Mouse (Mus musculus): ENCODE measurements around the gene Slc25a12. TPM values are rescaled to one million over a fixed set of nuclear protein-coding genes. Genes with fewer than 3 reads are reported as not detected.
A peak's percentile ranks its signal among the peaks of the same experiment; 100 is the strongest.

The Slc25a12 gene
- polyA plus RNA-seq, 1 experiment: 35.8 TPM

DNA sequence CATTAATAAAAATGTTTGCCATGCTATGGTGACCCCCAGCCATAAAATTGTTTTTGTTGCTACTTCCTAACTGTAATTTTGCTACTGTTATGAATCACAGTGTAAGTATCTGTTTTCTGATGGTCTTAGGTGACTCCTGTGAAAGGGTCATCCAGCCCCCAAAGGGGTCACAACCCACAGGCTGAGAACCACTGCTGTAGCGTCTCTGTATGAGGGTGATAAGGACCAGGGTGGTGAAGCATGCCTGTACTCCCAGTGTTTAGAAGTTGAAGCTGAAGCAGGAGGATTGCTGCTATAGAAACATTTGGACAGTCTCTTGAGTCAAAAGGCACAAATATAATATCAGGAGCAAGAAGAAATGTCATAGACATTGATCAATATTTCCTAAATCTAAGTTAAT lies 98.2 kb downstream of the Slc25a12 start:
- Histone ChIP-seq H3K27ac (ENCODE audit: insufficient read depth, low read depth, low read length) (no peak overlapping the region), H3K4me3 (ENCODE audit: insufficient read depth, low read length) (no peak overlapping the region), H3K4me1 (ENCODE audit: control insufficient read depth, insufficient read depth, low read length) (peaks cover 6% of the 10 kb centered on the region)
- TF ChIP-seq POLR2A (IDR thresholded peaks at IDR 0.05; ENCODE audit: borderline replicate concordance, low read depth, low read length) (no peak), CTCF (IDR thresholded peaks at IDR 0.05; ENCODE audit: low read depth, low read length) (no peak)

DNA sequence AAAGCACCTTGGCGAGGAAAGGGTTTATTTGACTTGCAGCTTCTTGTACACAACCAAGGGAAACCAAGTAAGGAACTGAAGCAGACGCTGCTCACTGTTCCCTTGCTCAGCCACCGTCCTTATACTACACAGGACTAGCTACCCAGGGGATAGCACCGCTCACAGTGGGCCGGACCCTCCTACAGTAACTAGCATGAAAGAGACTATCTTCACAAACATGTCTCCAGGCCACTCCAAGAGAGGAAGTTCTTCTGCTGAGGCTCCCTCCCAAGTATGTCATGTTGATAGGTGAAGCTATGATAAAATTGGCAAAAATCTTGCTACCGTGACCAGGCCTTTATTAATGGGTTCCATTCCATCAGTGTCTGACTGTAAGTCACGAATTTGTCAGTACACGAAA lies 98.9 kb downstream of the Slc25a12 start:
- peaks cover 5% of the 10 kb centered on the region for H3K4me1 ChIP-seq (ENCODE audit: control insufficient read depth, insufficient read depth, low read length)
- TF ChIP-seq POLR2A (IDR thresholded peaks at IDR 0.05; ENCODE audit: borderline replicate concordance, low read depth, low read length): no peak
- no peak for TF ChIP-seq CTCF (IDR thresholded peaks at IDR 0.05; ENCODE audit: low read depth, low read length)
- H3K27ac ChIP-seq (ENCODE audit: insufficient read depth, low read depth, low read length): no peak overlapping the region
- no peak overlapping the region for H3K4me3 ChIP-seq (ENCODE audit: insufficient read depth, low read length)

DNA sequence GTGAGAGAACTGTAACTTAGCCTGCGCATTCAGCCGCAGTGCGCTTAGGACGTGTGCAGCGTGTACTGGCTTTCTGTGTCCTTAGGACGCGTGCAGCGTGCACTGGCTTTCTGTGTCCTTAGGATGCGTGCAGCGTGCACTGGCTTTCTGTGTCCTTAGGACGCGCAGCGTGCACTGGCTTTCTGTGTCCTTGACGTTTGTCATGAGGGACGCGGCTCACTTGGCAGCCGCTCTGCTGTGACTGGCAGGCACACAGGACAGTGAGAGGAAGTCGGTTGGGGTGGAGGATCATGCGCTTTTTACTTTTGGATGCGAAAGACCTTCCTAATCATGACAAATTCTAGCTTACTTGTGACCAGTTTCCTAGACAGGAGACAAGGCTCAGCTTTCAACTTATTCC lies 103.0 kb downstream of the Slc25a12 start:
- H3K4me1 ChIP-seq (ENCODE audit: control insufficient read depth, insufficient read depth, low read length): peaks cover 8% of the 10 kb centered on the region
- no peak for TF ChIP-seq CTCF (IDR thresholded peaks at IDR 0.05; ENCODE audit: low read depth, low read length)
- no peak for TF ChIP-seq POLR2A (IDR thresholded peaks at IDR 0.05; ENCODE audit: borderline replicate concordance, low read depth, low read length)
- no peak overlapping the region for H3K4me3 ChIP-seq (ENCODE audit: insufficient read depth, low read length)

DNA sequence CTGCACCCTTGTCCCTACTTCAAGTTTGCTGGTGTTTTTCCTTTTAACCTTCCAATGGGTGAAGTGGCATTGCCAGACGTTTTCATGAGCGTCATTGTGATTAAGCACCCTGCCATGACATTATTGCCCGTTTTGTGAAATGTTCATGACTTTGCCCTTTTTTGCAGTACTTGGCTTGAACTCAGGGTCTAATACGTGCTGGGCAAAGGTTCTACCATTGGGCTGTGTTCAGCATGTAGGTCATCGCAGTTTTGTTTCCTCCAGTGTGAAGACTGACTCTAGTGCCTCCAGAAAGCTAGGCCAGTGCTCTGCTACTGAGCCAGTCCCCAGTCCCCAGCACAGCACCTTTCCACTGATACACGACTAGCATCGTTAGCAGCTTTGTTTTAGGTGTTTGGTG lies 111.0 kb downstream of the Slc25a12 start:
- H3K27ac ChIP-seq (ENCODE audit: insufficient read depth, low read depth, low read length): no peak overlapping the region
- TF ChIP-seq CTCF (IDR thresholded peaks at IDR 0.05; ENCODE audit: low read depth, low read length) (no peak), POLR2A (IDR thresholded peaks at IDR 0.05; ENCODE audit: borderline replicate concordance, low read depth, low read length) (no peak)

More for the DNA sequence above, 103.0 kb downstream of the Slc25a12 start:
- no peak overlapping the region for H3K27ac ChIP-seq (ENCODE audit: insufficient read depth, low read depth, low read length)

DNA sequence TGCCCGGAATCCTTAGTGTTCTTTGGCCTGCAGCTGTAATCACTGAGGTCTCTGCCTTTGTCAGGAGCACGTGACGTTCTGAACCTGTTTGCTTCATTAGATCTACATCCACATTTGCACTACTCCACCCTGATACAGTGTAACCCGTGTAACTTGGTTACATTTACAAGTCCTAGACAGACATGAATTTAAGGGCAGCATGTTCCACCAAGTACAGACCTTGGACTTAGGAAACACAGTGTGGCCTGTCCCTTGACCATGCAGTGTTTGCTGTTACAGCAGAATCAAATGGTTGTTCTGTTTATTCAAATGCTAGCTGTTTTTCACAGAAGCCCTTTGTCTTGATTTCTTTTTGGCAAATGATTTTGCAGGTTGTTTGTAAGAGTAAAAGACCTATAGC lies 112.7 kb downstream of the Slc25a12 start:
- Histone ChIP-seq H3K27ac (ENCODE audit: insufficient read depth, low read depth, low read length) (no peak overlapping the region), H3K4me1 (ENCODE audit: control insufficient read depth, insufficient read depth, low read length) (no peaks in the 10 kb centered on the region), H3K4me3 (ENCODE audit: insufficient read depth, low read length) (no peak overlapping the region)
- no peak for TF ChIP-seq POLR2A (IDR thresholded peaks at IDR 0.05; ENCODE audit: borderline replicate concordance, low read depth, low read length)
- TF ChIP-seq CTCF (IDR thresholded peaks at IDR 0.05; ENCODE audit: low read depth, low read length): no peak

More for the DNA sequence above, 111.0 kb downstream of the Slc25a12 start:
- Histone ChIP-seq H3K4me3 (ENCODE audit: insufficient read depth, low read length) (no peak overlapping the region), H3K4me1 (ENCODE audit: control insufficient read depth, insufficient read depth, low read length) (peaks cover 2% of the 10 kb centered on the region)

DNA sequence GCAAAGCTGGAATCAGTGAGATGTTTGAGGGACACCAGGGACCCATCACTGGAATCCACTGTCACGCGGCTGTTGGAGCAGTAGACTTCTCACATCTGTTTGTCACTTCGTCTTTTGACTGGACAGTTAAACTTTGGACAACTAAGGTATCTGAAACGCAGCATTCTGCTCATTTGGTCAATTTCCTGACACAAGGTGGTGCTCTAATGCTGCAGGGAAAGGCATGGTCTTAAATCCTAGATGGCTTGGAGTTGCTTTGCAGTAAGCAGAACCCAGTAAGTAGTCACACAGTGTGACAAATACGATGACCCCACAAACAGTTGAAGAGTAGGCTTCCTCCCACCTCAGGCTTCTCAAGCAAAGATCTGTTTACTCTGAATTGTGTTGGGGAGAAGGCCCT lies 116.7 kb downstream of the Slc25a12 start:
- Histone ChIP-seq H3K4me3 (ENCODE audit: insufficient read depth, low read length) (no peak overlapping the region), H3K4me1 (ENCODE audit: control insufficient read depth, insufficient read depth, low read length) (peaks cover 6% of the 10 kb centered on the region), H3K27ac (ENCODE audit: insufficient read depth, low read depth, low read length) (no peak overlapping the region)
- TF ChIP-seq POLR2A (IDR thresholded peaks at IDR 0.05; ENCODE audit: borderline replicate concordance, low read depth, low read length) (no peak), CTCF (IDR thresholded peaks at IDR 0.05; ENCODE audit: low read depth, low read length) (no peak)

DNA sequence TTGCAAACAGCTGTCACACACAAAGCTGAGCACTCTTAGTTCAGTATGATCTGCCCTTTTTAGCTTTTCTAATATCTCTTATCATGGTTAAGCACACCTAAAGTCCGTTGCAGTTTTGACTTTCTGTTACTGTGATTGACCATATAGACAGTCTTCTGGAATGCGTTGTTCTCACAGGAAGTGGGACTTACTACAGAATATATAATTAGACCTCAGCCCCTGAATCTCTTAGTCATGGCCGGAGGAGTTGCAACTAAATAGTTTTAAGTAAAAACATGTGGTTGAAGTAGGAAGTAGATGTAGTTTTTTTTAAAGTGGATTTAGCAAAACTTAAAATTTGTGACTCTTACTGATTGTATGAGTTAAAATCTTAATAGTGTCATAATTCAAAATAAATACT lies 119.5 kb downstream of the Slc25a12 start:
- Histone ChIP-seq H3K27ac (ENCODE audit: insufficient read depth, low read depth, low read length) (peak overlapping the region; percentile 27), H3K4me3 (ENCODE audit: insufficient read depth, low read length) (no peak overlapping the region), H3K4me1 (ENCODE audit: control insufficient read depth, insufficient read depth, low read length) (peaks cover 7% of the 10 kb centered on the region)
- TF ChIP-seq POLR2A (IDR thresholded peaks at IDR 0.05; ENCODE audit: borderline replicate concordance, low read depth, low read length) (no peak), CTCF (IDR thresholded peaks at IDR 0.05; ENCODE audit: low read depth, low read length) (no peak)

DNA sequence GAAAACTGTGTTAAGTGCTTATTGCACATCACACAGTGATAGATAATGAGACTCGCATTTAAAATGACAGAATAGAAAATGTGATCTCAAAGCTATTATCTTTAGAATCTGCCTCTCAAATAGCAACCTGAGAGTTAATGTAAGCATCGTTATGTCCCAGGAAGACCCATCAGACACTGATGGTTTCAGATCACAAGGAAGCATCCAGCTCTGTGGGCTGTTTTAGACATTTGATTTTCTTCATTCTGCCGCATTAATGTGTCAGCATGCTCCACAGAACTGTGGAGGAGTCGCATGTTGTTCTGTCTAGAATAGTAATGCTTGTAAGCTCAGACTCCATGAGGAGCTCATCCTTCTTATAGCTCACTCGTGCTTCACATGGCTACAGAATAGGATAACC lies 121.5 kb downstream of the Slc25a12 start:
- Histone ChIP-seq H3K4me3 (ENCODE audit: insufficient read depth, low read length) (no peak overlapping the region), H3K27ac (ENCODE audit: insufficient read depth, low read depth, low read length) (no peak overlapping the region), H3K4me1 (ENCODE audit: control insufficient read depth, insufficient read depth, low read length) (peaks cover 11% of the 10 kb centered on the region)
- TF ChIP-seq CTCF (IDR thresholded peaks at IDR 0.05; ENCODE audit: low read depth, low read length) (no peak), POLR2A (IDR thresholded peaks at IDR 0.05; ENCODE audit: borderline replicate concordance, low read depth, low read length) (no peak)

DNA sequence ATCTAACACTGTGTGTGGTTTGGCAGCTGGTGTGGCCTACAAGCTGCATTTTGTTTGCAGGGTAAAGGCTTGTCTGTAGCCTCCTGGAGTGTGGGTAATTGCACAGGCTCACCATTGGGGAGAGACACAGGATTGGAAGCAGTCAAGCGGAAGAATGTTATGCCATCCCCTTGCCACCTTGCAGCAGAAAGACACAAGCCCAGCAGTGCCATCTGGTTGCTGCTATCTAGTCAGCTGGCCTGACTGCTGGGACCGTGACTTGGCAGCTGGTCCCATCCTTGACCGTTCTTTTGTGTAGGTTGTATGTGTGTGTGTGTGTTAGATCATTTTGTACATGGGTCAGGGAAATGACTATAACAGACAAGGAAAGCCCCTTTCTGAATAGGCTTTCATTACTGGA lies 122.1 kb downstream of the Slc25a12 start:
- H3K27ac ChIP-seq (ENCODE audit: insufficient read depth, low read depth, low read length): no peak overlapping the region
- TF ChIP-seq CTCF (IDR thresholded peaks at IDR 0.05; ENCODE audit: low read depth, low read length) (no peak), POLR2A (IDR thresholded peaks at IDR 0.05; ENCODE audit: borderline replicate concordance, low read depth, low read length) (no peak)
- H3K4me1 ChIP-seq (ENCODE audit: control insufficient read depth, insufficient read depth, low read length): peaks cover 11% of the 10 kb centered on the region
- no peak overlapping the region for H3K4me3 ChIP-seq (ENCODE audit: insufficient read depth, low read length)

DNA sequence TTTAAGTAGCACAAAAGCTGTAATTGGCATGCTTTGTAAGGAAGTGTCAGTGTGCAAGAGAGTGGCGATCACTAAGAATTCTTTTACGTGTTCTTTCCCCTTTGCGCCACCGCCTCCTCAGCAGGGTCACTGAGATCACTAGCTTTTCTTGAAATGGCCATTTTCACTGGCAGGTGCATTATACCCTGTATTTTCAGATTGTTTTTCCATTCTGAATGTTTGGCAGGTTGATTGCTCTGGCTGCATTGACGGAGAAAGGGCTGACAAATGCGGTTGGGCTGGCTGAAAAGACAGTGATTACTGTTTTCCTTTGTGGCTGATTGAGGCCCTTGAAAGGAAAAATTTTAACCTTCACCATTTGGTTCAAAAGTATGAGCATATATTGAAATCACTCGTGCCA lies 122.7 kb downstream of the Slc25a12 start:
- no peak for TF ChIP-seq POLR2A (IDR thresholded peaks at IDR 0.05; ENCODE audit: borderline replicate concordance, low read depth, low read length)
- no peak for TF ChIP-seq CTCF (IDR thresholded peaks at IDR 0.05; ENCODE audit: low read depth, low read length)
- H3K27ac ChIP-seq (ENCODE audit: insufficient read depth, low read depth, low read length): no peak overlapping the region

More for the DNA sequence above, 122.7 kb downstream of the Slc25a12 start:
- Histone ChIP-seq H3K4me1 (ENCODE audit: control insufficient read depth, insufficient read depth, low read length) (peaks cover 11% of the 10 kb centered on the region), H3K4me3 (ENCODE audit: insufficient read depth, low read length) (no peak overlapping the region)

Data from bone marrow macrophage, adult 2 months (primary cell).